Mouse (Mus musculus) cerebellum, adult 2 months (tissue): ENCODE measurements around the gene Lman1l.

ENCODE experiments used
- CTCF ChIP-seq: fragments of 200-500 bp; IDR thresholded peaks from 2 replicates; pipeline ENCODE4 v1.5.1; 2011; ENCODE audit warnings: low read depth, mild to moderate bottlenecking, control low read depth, low read length, moderate library complexity, borderline replicate concordance; ENCODE audit not compliant: insufficient read depth
- POLR2A ChIP-seq: fragments of 200-500 bp; IDR thresholded peaks from 2 replicates; pipeline ENCODE4 v1.6.1; 2011; ENCODE audit warnings: low read length, control low read depth, borderline replicate concordance; ENCODE audit not compliant: insufficient read depth

GRCm38 (mm10) chr9:57652351-57652750, 31.8 kb upstream of the Lman1l start:
- TF ChIP-seq POLR2A (no peak), CTCF (no peak)
